Mouse (Mus musculus): ENCODE data around the gene Grip1.

GRCm38 (mm10) chr10:120035211-120035733 is 581.6 kb downstream of the Grip1 start:
- TF ChIP-seq CTCF (IDR thresholded peaks at IDR 0.05): no peak
- TF ChIP-seq EP300 (IDR thresholded peaks at IDR 0.05; ENCODE audit: insufficient read depth, low read depth, low read length): no peak
